Mouse (Mus musculus): Measurements from ENCODE around the gene Ptpn6. TPM values are rescaled to one million over a fixed set of nuclear protein-coding genes. Genes with fewer than 3 reads are reported as not detected.

Ptpn6 gene
- polyA plus RNA-seq (2015; fragmentation: Nextera tagmentation; extraction: Ambion mirVana), result 5.0 and 5.9 TPM in 2 replicates

GRCm38 (mm10) chr6:124738511-124739023 is at the start of gene Ptpn6:
TSS of gene Ptpn6 (minus strand) at chr6:124738714.
- Histone ChIP-seq H3K9me3 (no peaks in the 10 kb centered on the region), H3K27ac (peak within 1 kb of the TSS; percentile 100; the same call in 1 of the 2 replicates), H3K27me3 (no peaks in the 10 kb centered on the region), H3K4me3 (peak within 1 kb of the TSS; percentile 70), H3K9ac (peak within 1 kb of the TSS; percentile 58), H3K4me1 (replicated peaks) (peaks cover 30% of the 10 kb centered on the region), H3K4me2 (peak within 1 kb of the TSS; percentile 73), H3K36me3 (peaks cover 14% of the 10 kb centered on the region)
- ATAC-seq (ENCODE audit: low FRiP score), result no peak
- 30% methylated on average over 15 of the region's 15 CpGs for WGBS

GRCm38 (mm10) chr6:124787722-124788121 is 49.2 kb upstream of the Ptpn6 start:
- no peaks in the 10 kb centered on the region for H3K9me3 ChIP-seq

GRCm38 (mm10) chr6:124786756-124787420 is 48.4 kb upstream of the Ptpn6 start:
- no peak for ATAC-seq (ENCODE audit: low FRiP score)
- H3K27ac ChIP-seq, result no peak overlapping the region
- WGBS, result 61% methylated on average over 8 of the region's 8 CpGs

More at GRCm38 (mm10) chr6:124787722-124788121, 49.2 kb upstream of the Ptpn6 start:
- Histone ChIP-seq H3K4me2 (no peak overlapping the region), H3K27ac (no peak overlapping the region), H3K27me3 (no peaks in the 10 kb centered on the region), H3K4me3 (no peak overlapping the region), H3K36me3 (no peaks in the 10 kb centered on the region), H3K9ac (no peak overlapping the region), H3K4me1 (replicated peaks) (no peaks in the 10 kb centered on the region)
- ATAC-seq (ENCODE audit: low FRiP score), result no peak
- WGBS, result 84% methylated on average over 10 of the region's 10 CpGs

GRCm38 (mm10) chr6:124782436-124782835 is 43.9 kb upstream of the Ptpn6 start:
- Histone ChIP-seq H3K4me3 (no peak overlapping the region), H3K4me1 (replicated peaks) (peaks cover 19% of the 10 kb centered on the region), H3K36me3 (no peaks in the 10 kb centered on the region), H3K27me3 (peaks cover 20% of the 10 kb centered on the region), H3K4me2 (peak overlapping the region; percentile 13; the same call in 1 of the 2 replicates), H3K9me3 (no peaks in the 10 kb centered on the region), H3K9ac (no peak overlapping the region; the same call in 1 of the 2 replicates), H3K27ac (no peak overlapping the region)
- no peak for ATAC-seq (ENCODE audit: low FRiP score)
- WGBS, result 24% methylated on average over 6 of the region's 6 CpGs

More at GRCm38 (mm10) chr6:124786756-124787420, 48.4 kb upstream of the Ptpn6 start:
- Histone ChIP-seq H3K4me1 (replicated peaks) (peaks cover 2% of the 10 kb centered on the region; the same call in 1 of the 2 replicates), H3K36me3 (no peaks in the 10 kb centered on the region), H3K4me3 (no peak overlapping the region), H3K9me3 (no peaks in the 10 kb centered on the region), H3K27me3 (no peaks in the 10 kb centered on the region), H3K9ac (no peak overlapping the region), H3K4me2 (no peak overlapping the region)

GRCm38 (mm10) chr6:124780917-124781316 is 42.4 kb upstream of the Ptpn6 start:
- peaks cover 22% of the 10 kb centered on the region for H3K27me3 ChIP-seq
- no peaks in the 10 kb centered on the region for H3K36me3 ChIP-seq
- H3K9me3 ChIP-seq, result no peaks in the 10 kb centered on the region
- no peak overlapping the region for H3K4me3 ChIP-seq
- no peak overlapping the region for H3K27ac ChIP-seq
- ATAC-seq (ENCODE audit: low FRiP score), result no peak
- no peak overlapping the region for H3K4me2 ChIP-seq
- peaks cover 19% of the 10 kb centered on the region for H3K4me1 ChIP-seq (replicated peaks)
- no peak overlapping the region for H3K9ac ChIP-seq
- WGBS, result 89% methylated on average over 7 of the region's 7 CpGs

- Histone ChIP-seq H3K9me3 (no peaks in the 10 kb centered on the region), H3K4me2 (peak overlapping the region; percentile 62), H3K27ac (no peak overlapping the region), H3K27me3 (peaks cover 22% of the 10 kb centered on the region), H3K36me3 (no peaks in the 10 kb centered on the region), H3K4me1 (replicated peaks) (peaks cover 19% of the 10 kb centered on the region), H3K9ac (peak overlapping the region; percentile 61), H3K4me3 (peak overlapping the region; percentile 38)
- no peak; the same call in 1 of the 2 replicates for ATAC-seq (ENCODE audit: low FRiP score)
- 3% methylated on average over 10 of the region's 10 CpGs for WGBS
Measured at GRCm38 (mm10) chr6:124779984-124780416, 41.5 kb upstream of the Ptpn6 start.

- WGBS, result 2% methylated on average over 23 of the region's 23 CpGs
- 0 out of 2 replicates have a peak within 1 kb of the TSS, but pooled peaks have one; percentile 12 for H3K27ac ChIP-seq
Measured at GRCm38 (mm10) chr6:124779222-124779983, 40.9 kb upstream of the Ptpn6 start, which contains the start of gene Lrrc23. TSS of gene Lrrc23 (minus strand) at chr6:124779727.

GRCm38 (mm10) chr6:124770511-124770910 is 32.0 kb upstream of the Ptpn6 start:
- no peak overlapping the region for H3K9ac ChIP-seq
- ATAC-seq (ENCODE audit: low FRiP score), result no peak
- no peaks in the 10 kb centered on the region for H3K9me3 ChIP-seq
- no peak overlapping the region for H3K4me2 ChIP-seq
- no peaks in the 10 kb centered on the region for H3K36me3 ChIP-seq
- H3K4me3 ChIP-seq, result no peak overlapping the region
- WGBS, result 91% methylated on average over 15 of the region's 15 CpGs
- H3K27ac ChIP-seq, result no peak overlapping the region
- peaks cover 32% of the 10 kb centered on the region for H3K4me1 ChIP-seq (replicated peaks)
- peaks cover 15% of the 10 kb centered on the region for H3K27me3 ChIP-seq

More at GRCm38 (mm10) chr6:124779222-124779983, 40.9 kb upstream of the Ptpn6 start, which contains the start of gene Lrrc23:
- Histone ChIP-seq H3K36me3 (no peaks in the 10 kb centered on the region), H3K9me3 (no peaks in the 10 kb centered on the region), H3K4me1 (replicated peaks) (peaks cover 19% of the 10 kb centered on the region), H3K4me2 (peak within 1 kb of the TSS; percentile 62), H3K27me3 (peaks cover 22% of the 10 kb centered on the region), H3K4me3 (peak within 1 kb of the TSS; percentile 38), H3K9ac (peak within 1 kb of the TSS; percentile 61)
- peak; percentile 73 for ATAC-seq (ENCODE audit: low FRiP score)

- no peak for ATAC-seq (ENCODE audit: low FRiP score)
- Histone ChIP-seq H3K27ac (peak overlapping the region; percentile 77; the same call in 1 of the 2 replicates), H3K4me2 (peak overlapping the region; percentile 72), H3K9ac (peak overlapping the region; percentile 81), H3K36me3 (no peaks in the 10 kb centered on the region), H3K27me3 (peaks cover 15% of the 10 kb centered on the region), H3K4me1 (replicated peaks) (peaks cover 32% of the 10 kb centered on the region), H3K9me3 (no peaks in the 10 kb centered on the region), H3K4me3 (peak overlapping the region; percentile 55)
- WGBS, result 65% methylated on average over 7 of the region's 7 CpGs
Measured at GRCm38 (mm10) chr6:124770013-124770412, 31.5 kb upstream of the Ptpn6 start.

- WGBS, result under 1% methylated on average over 51 of the region's 54 CpGs
- Histone ChIP-seq H3K9ac (peak within 1 kb of the TSS; percentile 81), H3K4me3 (peak within 1 kb of the TSS; percentile 55), H3K4me1 (replicated peaks) (peaks cover 32% of the 10 kb centered on the region), H3K9me3 (no peaks in the 10 kb centered on the region), H3K4me2 (peak within 1 kb of the TSS; percentile 72), H3K27ac (peak within 1 kb of the TSS; percentile 77), H3K36me3 (no peaks in the 10 kb centered on the region), H3K27me3 (peaks cover 15% of the 10 kb centered on the region)
- peak; percentile 82 for ATAC-seq (ENCODE audit: low FRiP score)
Measured at GRCm38 (mm10) chr6:124769101-124769765, 30.7 kb upstream of the Ptpn6 start, which contains the start of gene Eno2. TSS of gene Eno2 (minus strand) at chr6:124769673.

GRCm38 (mm10) chr6:124768704-124769044 is 30.2 kb upstream of the Ptpn6 start:
- H3K4me3 ChIP-seq, result peak overlapping the region; percentile 55
- 0 out of 2 replicates have a peak overlapping the region, but pooled peaks have one; percentile 40 for H3K27ac ChIP-seq
- no peaks in the 10 kb centered on the region for H3K36me3 ChIP-seq
- no peaks in the 10 kb centered on the region for H3K9me3 ChIP-seq
- 4% methylated on average over 9 of the region's 9 CpGs for WGBS
- peak overlapping the region; percentile 72 for H3K4me2 ChIP-seq
- H3K4me1 ChIP-seq (replicated peaks), result peaks cover 32% of the 10 kb centered on the region
- H3K27me3 ChIP-seq, result peaks cover 15% of the 10 kb centered on the region
- H3K9ac ChIP-seq, result peak overlapping the region; percentile 81
- ATAC-seq (ENCODE audit: low FRiP score), result peak; percentile 10
